Mouse (Mus musculus): ENCODE measurements around the gene Irf2bpl.
A peak's percentile ranks its signal among the peaks of the same experiment; 100 is the strongest.

The Irf2bpl gene

GRCm38 (mm10) chr12:86884197-86885058 lies at the start of gene Irf2bpl:
Gene Irf2bpl (minus strand): TSS chr12:86884798.
- peak; percentile 91 for DNase-seq (ENCODE audit: low read depth)

- no peak for DNase-seq (ENCODE audit: low read depth)
Observed at GRCm38 (mm10) chr12:86932575-86932952, 48.0 kb upstream of the Irf2bpl start.

- DNase-seq (ENCODE audit: low read depth): no peak
Observed at GRCm38 (mm10) chr12:86931919-86932574, 47.4 kb upstream of the Irf2bpl start.

- DNase-seq (ENCODE audit: low read depth): no peak
Observed at GRCm38 (mm10) chr12:86930934-86931729, 46.5 kb upstream of the Irf2bpl start.

- no peak for DNase-seq (ENCODE audit: low read depth)
Observed at GRCm38 (mm10) chr12:86923837-86924236, 39.2 kb upstream of the Irf2bpl start.

- DNase-seq (ENCODE audit: low read depth): no peak
Observed at GRCm38 (mm10) chr12:86918983-86919722, 34.6 kb upstream of the Irf2bpl start.

- DNase-seq (ENCODE audit: low read depth): no peak
Observed at GRCm38 (mm10) chr12:86918361-86918967, 33.9 kb upstream of the Irf2bpl start.

GRCm38 (mm10) chr12:86916796-86917573 lies 32.4 kb upstream of the Irf2bpl start:
- no peak for DNase-seq (ENCODE audit: low read depth)

- DNase-seq (ENCODE audit: low read depth): no peak
Observed at GRCm38 (mm10) chr12:86915617-86916016, 31.0 kb upstream of the Irf2bpl start.

- DNase-seq (ENCODE audit: low read depth): no peak
Observed at GRCm38 (mm10) chr12:86914756-86915155, 30.2 kb upstream of the Irf2bpl start.

GRCm38 (mm10) chr12:86914351-86914750 lies 29.8 kb upstream of the Irf2bpl start:
- no peak for DNase-seq (ENCODE audit: low read depth)

GRCm38 (mm10) chr12:86912335-86913093 lies 27.9 kb upstream of the Irf2bpl start:
- DNase-seq (ENCODE audit: low read depth): no peak

- no peak for DNase-seq (ENCODE audit: low read depth)
Observed at GRCm38 (mm10) chr12:86911482-86911931, 26.9 kb upstream of the Irf2bpl start.

GRCm38 (mm10) chr12:86906395-86906794 lies 21.8 kb upstream of the Irf2bpl start:
- DNase-seq (ENCODE audit: low read depth): no peak

- no peak for DNase-seq (ENCODE audit: low read depth)
Observed at GRCm38 (mm10) chr12:86905876-86906275, 21.3 kb upstream of the Irf2bpl start.

GRCm38 (mm10) chr12:86905203-86905602 lies 20.6 kb upstream of the Irf2bpl start:
- DNase-seq (ENCODE audit: low read depth): no peak

GRCm38 (mm10) chr12:86903828-86904806 lies 19.5 kb upstream of the Irf2bpl start:
- DNase-seq (ENCODE audit: low read depth): no peak

- DNase-seq (ENCODE audit: low read depth): peak; percentile 88
Observed at GRCm38 (mm10) chr12:86899461-86900179, 15.0 kb upstream of the Irf2bpl start.

Data from fibroblast of lung, adult 2 months (primary cell).